8 mouse cellular contexts compared by ENCODE assay signal in genomic region chr1:56972251-56972949, GRCm38 (mm10). TPM values are rescaled to one million over a fixed set of nuclear protein-coding genes. Genes with fewer than 3 reads are reported as not detected.
DNase-seq lines count a peak whose midpoint lies in the region; ATAC-seq lines count a peak whose summit lies in the region.

No protein-coding gene starts in this region.

- H3K4me2 ChIP-seq in intestine, embryonic 15.5 days (replicated peaks), result peak overlapping the region; percentile 95
- peak overlapping the region; percentile 76 for H3K4me2 ChIP-seq in liver, embryonic 13.5 days
- peak overlapping the region; percentile 95 for H3K4me2 ChIP-seq in neural tube, embryonic 11.5 days (ENCODE audit: low read depth)

- peak; percentile 68 for ATAC-seq in intestine, embryonic 15.5 days
- peak; percentile 57 for ATAC-seq in liver, embryonic 13.5 days (ENCODE audit: low read depth)
- peak; percentile 65 for ATAC-seq in neural tube, embryonic 11.5 days (ENCODE audit: insufficient read depth, low FRiP score, low TSS enrichment)

- peak overlapping the region; percentile 85 for H3K27ac ChIP-seq in intestine, embryonic 15.5 days
- H3K27ac ChIP-seq in liver, embryonic 13.5 days, result no peak overlapping the region; the same call in 1 of the 2 replicates
- H3K27ac ChIP-seq in neural tube, embryonic 11.5 days (ENCODE audit: low read depth, low read length), result peak overlapping the region; percentile 80

- peak; percentile 24 to 51 for DNase-seq in spleen, adult 18-20 months
- DNase-seq in spleen, adult 12 weeks (ENCODE audit: low spot score), result no peak
- DNase-seq in cerebellum, adult 9-11 months, result peak; percentile 34
- DNase-seq in gastrocnemius, postnatal 36 days, result peak; percentile 34 to 39
- DNase-seq in liver, embryonic 13.5 days, result no peak
- DNase-seq in neural tube, embryonic 11.5 days (ENCODE audit: low spot score), result peak; percentile 77
- no peak for DNase-seq in right cerebral cortex, postnatal 25 days

- no peaks in the 10 kb centered on the region for H3K9me3 ChIP-seq in intestine, embryonic 15.5 days
- H3K9me3 ChIP-seq in liver, embryonic 13.5 days (replicated peaks), result no peaks in the 10 kb centered on the region
- no peaks in the 10 kb centered on the region for H3K9me3 ChIP-seq in neural tube, embryonic 11.5 days (ENCODE audit: control insufficient read depth, low read length)

- no peaks in the 10 kb centered on the region for H3K36me3 ChIP-seq in intestine, embryonic 15.5 days
- H3K36me3 ChIP-seq in liver, embryonic 13.5 days, result no peaks in the 10 kb centered on the region
- no peaks in the 10 kb centered on the region for H3K36me3 ChIP-seq in neural tube, embryonic 11.5 days (ENCODE audit: control insufficient read depth, insufficient read depth, low read length)

- H3K4me3 ChIP-seq in intestine, embryonic 15.5 days (replicated peaks), result peak overlapping the region; percentile 75
- peak overlapping the region; percentile 62 for H3K4me3 ChIP-seq in liver, embryonic 13.5 days (replicated peaks)
- H3K4me3 ChIP-seq in neural tube, embryonic 11.5 days (ENCODE audit: low read depth, low read length), result peak overlapping the region; percentile 78

- peaks cover 25% of the 10 kb centered on the region for H3K4me1 ChIP-seq in intestine, embryonic 15.5 days (replicated peaks)
- peaks cover 9% of the 10 kb centered on the region; the same call in 1 of the 2 replicates for H3K4me1 ChIP-seq in liver, embryonic 13.5 days (replicated peaks)
- peaks cover 20% of the 10 kb centered on the region; the same call in 1 of the 2 replicates for H3K4me1 ChIP-seq in neural tube, embryonic 11.5 days (ENCODE audit: control insufficient read depth, insufficient read depth, low read length)

- peaks cover 34% of the 10 kb centered on the region for H3K27me3 ChIP-seq in intestine, embryonic 15.5 days (replicated peaks)
- peaks cover 92% of the 10 kb centered on the region for H3K27me3 ChIP-seq in liver, embryonic 13.5 days
- peaks cover 54% of the 10 kb centered on the region for H3K27me3 ChIP-seq in neural tube, embryonic 11.5 days (ENCODE audit: control insufficient read depth, insufficient read depth, low read length)

- intact Hi-C loops in gastrocnemius, postnatal 36 days (cut with DNase I), result no loop called here

- H3K9ac ChIP-seq in intestine, embryonic 15.5 days, result peak overlapping the region; percentile 75
- H3K9ac ChIP-seq in liver, embryonic 13.5 days, result peak overlapping the region; percentile 58
- H3K9ac ChIP-seq in neural tube, embryonic 11.5 days (ENCODE audit: low read length), result peak overlapping the region; percentile 93

- WGBS in intestine, embryonic 15.5 days, result under 1% methylated on average over 81 of the region's 83 CpGs
- WGBS in liver, embryonic 13.5 days (ENCODE audit: insufficient replicate concordance), result 0% methylated on average over 47 of the region's 83 CpGs
- under 1% methylated on average over 79 of the region's 83 CpGs for WGBS in neural tube, embryonic 11.5 days

RNA-seq across cellular contexts. Expression of gene Satb2, which starts 6.0 kb away (rescaled TPM):
- under 1 TPM; 0.26 to 0.62 TPM for total RNA-seq in gastrocnemius, postnatal 36 days (2021)
- 2.7 and 2.9 TPM in 2 replicates for polyA plus RNA-seq in intestine, embryonic 15.5 days (2015; fragmentation: Nextera tagmentation; extraction: Ambion mirVana)
- 0.03 and 0.05 TPM in 2 replicates for polyA plus RNA-seq in liver, embryonic 13.5 days (2015; fragmentation: Nextera tagmentation; extraction: Ambion mirVana)
- polyA plus RNA-seq in neural tube, embryonic 11.5 days (2014; fragmentation: Nextera tagmentation; extraction: Ambion mirVana), result 1.5 and 1.8 TPM in 2 replicates

Comparison
In these comparisons a context has a peak if more than half of its experiments do, and no peak if none do; other contexts are left out.
1. DNase-seq: peak in spleen, adult 18-20 months (2 of 2), cerebellum, adult 9-11 months (single experiment), gastrocnemius, postnatal 36 days (2 of 2) and neural tube, embryonic 11.5 days (single experiment); none in spleen, adult 12 weeks (single experiment), liver, embryonic 13.5 days (single experiment) and right cerebral cortex, postnatal 25 days (single experiment).
2. Peak in every context shown above with its lines, with median percentiles within 50 percentile points of each other: ATAC-seq, H3K4me2 ChIP-seq, H3K4me3 ChIP-seq and H3K9ac ChIP-seq.